Mouse (Mus musculus) regulatory T cell (primary cell): ENCODE measurements at regions not wholly inside any gene's neighbourhood (a gene's known extent, or its start where the extent isn't known, plus 50 kb on each side); places are given as distances from the start of the nearest gene placed in this dataset.

ENCODE experiments used
- in situ Hi-C: fragments of 300-600 bp; cut with MboI, MseI; formaldehyde crosslinking; loops from one replicate; pipeline ENCODE4 v1.15.1; 2025; ENCODE audit warnings: high pct_unique_total_duplicates

- in situ Hi-C loops = no loop called here
Observed at GRCm38 (mm10) chr13:103476328-103476727, 142.0 kb upstream of the Mast4 start.

GRCm38 (mm10) chr13:103472216-103472615, 137.9 kb upstream of the Mast4 start:
- in situ Hi-C loops = no loop called here

- in situ Hi-C loops = no loop called here
Observed at GRCm38 (mm10) chr13:103470141-103470540, 135.8 kb upstream of the Mast4 start.

- in situ Hi-C loops = no loop called here
Observed at GRCm38 (mm10) chr13:103460499-103460898, 126.2 kb upstream of the Mast4 start.

GRCm38 (mm10) chr13:103459486-103460147, 125.3 kb upstream of the Mast4 start:
- in situ Hi-C loops = no loop called here

- in situ Hi-C loops = no loop called here
Observed at GRCm38 (mm10) chr13:103452837-103453236, 118.5 kb upstream of the Mast4 start.

- in situ Hi-C loops = no loop called here
Observed at GRCm38 (mm10) chr13:103430589-103430988, 96.3 kb upstream of the Mast4 start.

- in situ Hi-C loops = no loop called here
Observed at GRCm38 (mm10) chr13:103424011-103424410, 89.7 kb upstream of the Mast4 start.

- in situ Hi-C loops = no loop called here
Observed at GRCm38 (mm10) chr13:103423417-103423816, 89.1 kb upstream of the Mast4 start.

GRCm38 (mm10) chr13:103422997-103423396, 88.7 kb upstream of the Mast4 start:
- in situ Hi-C loops = no loop called here

- in situ Hi-C loops = no loop called here
Observed at GRCm38 (mm10) chr13:103419146-103419545, 84.8 kb upstream of the Mast4 start.

- in situ Hi-C loops = no loop called here
Observed at GRCm38 (mm10) chr13:103417256-103417655, 83.0 kb upstream of the Mast4 start.

- in situ Hi-C loops = no loop called here
Observed at GRCm38 (mm10) chr13:103415335-103415734, 81.0 kb upstream of the Mast4 start.

- in situ Hi-C loops = no loop called here
Observed at GRCm38 (mm10) chr13:103412566-103412965, 78.3 kb upstream of the Mast4 start.

- in situ Hi-C loops = no loop called here
Observed at GRCm38 (mm10) chr13:103409286-103409685, 75.0 kb upstream of the Mast4 start.

GRCm38 (mm10) chr13:103396526-103397020, 62.3 kb upstream of the Mast4 start:
- in situ Hi-C loops = no loop called here

- in situ Hi-C loops = no loop called here
Observed at GRCm38 (mm10) chr13:103396099-103396498, 61.8 kb upstream of the Mast4 start.

- in situ Hi-C loops = no loop called here
Observed at GRCm38 (mm10) chr13:103392581-103392980, 58.3 kb upstream of the Mast4 start.

- in situ Hi-C loops = no loop called here
Observed at GRCm38 (mm10) chr13:103391396-103391795, 57.1 kb upstream of the Mast4 start.

- in situ Hi-C loops = no loop called here
Observed at GRCm38 (mm10) chr13:103390991-103391390, 56.7 kb upstream of the Mast4 start.

- in situ Hi-C loops = no loop called here
Observed at GRCm38 (mm10) chr13:103386948-103387347, 52.7 kb upstream of the Mast4 start.
